24 mouse cellular contexts compared by ENCODE assay signal in genomic region chr7:130147230-130147629, GRCm38 (mm10).
"Had no signal": no experiment of that assay in that cellular context is flagged by ENCODE, and none has a peak within 500 bp of the region (broad histone marks: within the 10 kb centered on the region; RNA-seq: fewer than 3 reads in every experiment).

No protein-coding gene starts in this region.

- H3K27ac ChIP-seq: limb, embryonic 10.5 days; limb, embryonic 13.5 days; liver, embryonic 12.5 days; liver, embryonic 15.5 days; lung, embryonic 15.5 days; midbrain, embryonic 10.5 days; midbrain, embryonic 13.5 days; neural tube, embryonic 13.5 days; stomach, embryonic 15.5 days had no signal

- H3K4me1 ChIP-seq: liver, embryonic 12.5 days; liver, embryonic 15.5 days; megakaryocyte, embryonic 14.5 days; midbrain, embryonic 13.5 days; neural tube, embryonic 13.5 days had no signal

- H3K27me3 ChIP-seq: limb, embryonic 13.5 days; liver, embryonic 12.5 days; liver, embryonic 15.5 days; lung, embryonic 15.5 days; megakaryocyte, embryonic 14.5 days; neural tube, embryonic 13.5 days; stomach, embryonic 15.5 days had no signal

- H3K4me2 ChIP-seq: limb, embryonic 13.5 days; liver, embryonic 12.5 days; liver, embryonic 15.5 days; lung, embryonic 15.5 days; midbrain, embryonic 13.5 days; neural tube, embryonic 13.5 days; stomach, embryonic 15.5 days had no signal

- H3K4me3 ChIP-seq: limb, embryonic 10.5 days; limb, embryonic 13.5 days; liver, embryonic 12.5 days; liver, embryonic 15.5 days; lung, embryonic 15.5 days; megakaryocyte, embryonic 14.5 days; midbrain, embryonic 10.5 days; midbrain, embryonic 13.5 days; myocyte; neural tube, embryonic 13.5 days; stomach, embryonic 15.5 days had no signal

- H3K36me3 ChIP-seq: limb, embryonic 10.5 days; limb, embryonic 13.5 days; liver, embryonic 12.5 days; liver, embryonic 15.5 days; lung, embryonic 15.5 days; midbrain, embryonic 10.5 days; midbrain, embryonic 13.5 days; neural tube, embryonic 13.5 days; stomach, embryonic 15.5 days had no signal

- H3K9ac ChIP-seq: limb, embryonic 13.5 days; liver, embryonic 12.5 days; liver, embryonic 15.5 days; lung, embryonic 15.5 days; midbrain, embryonic 13.5 days; neural tube, embryonic 13.5 days; stomach, embryonic 15.5 days had no signal

- DNase-seq: kidney, adult 9 months; kidney, postnatal 14 days; kidney, postnatal 4 days; liver; lung, adult 18-20 months; lung, postnatal 10 days; lung, postnatal 36 days; retina, postnatal 1 day; right cerebral cortex, postnatal 25 days; spleen, adult 18-20 months; thymus, adult 2 months; thymus, postnatal 25 days had no signal

- ATAC-seq: liver, embryonic 12.5 days; midbrain, embryonic 13.5 days; midbrain, embryonic 16.5 days had no signal

- H3K9me3 ChIP-seq: limb, embryonic 10.5 days; limb, embryonic 13.5 days; liver, embryonic 12.5 days; liver, embryonic 15.5 days; lung, embryonic 15.5 days; midbrain, embryonic 10.5 days; midbrain, embryonic 13.5 days; neural tube, embryonic 13.5 days; stomach, embryonic 15.5 days had no signal
